Mouse (Mus musculus) forebrain, embryonic 16.5 days (tissue): Measurements from ENCODE around the gene Prdm12. TPM values are rescaled to one million over a fixed set of nuclear protein-coding genes. Genes with fewer than 3 reads are reported as not detected.

ENCODE experiments used
- ATAC-seq: fragments of 200-750 bp; cut with Nextera tagmentation; 2 replicates; pipeline ENCODE4 v1.8.0; 2017; ENCODE audit warnings: mild to moderate bottlenecking, moderate library complexity
- H3K27ac ChIP-seq: fragments of 300-500 bp; sonication (generic); 2 replicates; pipeline ENCODE4 v1.5.1; 2014; ENCODE audit warnings: low read length, control low read depth
- H3K27me3 ChIP-seq: fragments of 300-500 bp; sonication (generic); replicated peaks from 2 replicates; pipeline ENCODE4 v1.6.1; 2014; ENCODE audit warnings: low read length; ENCODE audit not compliant: control insufficient read depth, insufficient read depth
- H3K36me3 ChIP-seq: fragments of 300-500 bp; sonication (generic); 2 replicates; pipeline ENCODE4 v1.6.1; 2014; ENCODE audit not compliant: control insufficient read depth, insufficient read depth
- H3K4me1 ChIP-seq: fragments of 300-500 bp; sonication (generic); replicated peaks from 2 replicates; pipeline ENCODE4 v1.6.1; 2014; ENCODE audit warnings: low read length; ENCODE audit not compliant: control insufficient read depth, insufficient read depth
- H3K4me2 ChIP-seq: fragments of 300-500 bp; sonication (generic); 2 replicates; pipeline ENCODE4 v1.6.1; 2014; ENCODE audit warnings: mild to moderate bottlenecking, low read length, control low read depth
- H3K4me3 ChIP-seq: fragments of 300-500 bp; sonication (generic); replicated peaks from 2 replicates; pipeline ENCODE4 v1.5.1; 2014; ENCODE audit warnings: mild to moderate bottlenecking, low read length, control low read depth
- H3K9ac ChIP-seq: fragments of 300-500 bp; sonication (generic); replicated peaks from 2 replicates; pipeline ENCODE4 v1.6.1; 2014; ENCODE audit warnings: low read depth, low read length, control low read depth
- H3K9me3 ChIP-seq: fragments of 300-500 bp; sonication (generic); 2 replicates; pipeline ENCODE4 v1.6.1; 2016; ENCODE audit warnings: low read length; ENCODE audit not compliant: control insufficient read depth
- WGBS: fragments of 180-500 bp; shearing (Covaris S2); extraction: QIAGEN DNeasy Blood & Tissue Kit; methylation state at CpG from one replicate; pipeline ENCODE4 v1.1.7; 2014; 5-methylcytosine and 5-hydroxymethylcytosine counted together
- microRNA-seq: library from miRNA; unstranded; fragments of <30 nt; microRNA quantifications from one replicate; pipeline ENCODE4, GENCODE M21; 2017
- polyA plus RNA-seq: library from polyadenylated mRNA; unstranded; fragments of >200 nt; fragmentation: Nextera tagmentation; extraction: Ambion mirVana; gene quantifications from 2 replicates; pipeline ENCODE4 v1.2.1, GENCODE M21; 2015

The Prdm12 gene
- polyA plus RNA-seq, 1 experiment from 2014 or later = 2.5 TPM

GRCm38 (mm10) chr2:31690063-31690462, 50.2 kb downstream of the Prdm12 start:
- Histone ChIP-seq H3K4me2 (peak overlapping the region; percentile 73), H3K9me3 (no peaks in the 10 kb centered on the region), H3K4me1 (peaks cover 38% of the 10 kb centered on the region), H3K27ac (no peak overlapping the region), H3K9ac (no peak overlapping the region), H3K27me3 (no peaks in the 10 kb centered on the region), H3K36me3 (no peaks in the 10 kb centered on the region; the same call in 1 of the 2 replicates), H3K4me3 (peak overlapping the region; percentile 83)
- 64% methylated on average over 3 of the region's 3 CpGs for WGBS
- no peak for ATAC-seq

- Histone ChIP-seq H3K9ac (no peak overlapping the region), H3K36me3 (peaks cover 9% of the 10 kb centered on the region), H3K27me3 (no peaks in the 10 kb centered on the region), H3K4me2 (no peak overlapping the region), H3K4me1 (no peaks in the 10 kb centered on the region), H3K9me3 (no peaks in the 10 kb centered on the region), H3K27ac (no peak overlapping the region), H3K4me3 (no peak overlapping the region)
- ATAC-seq = no peak
Measured at GRCm38 (mm10) chr2:31698209-31698608, 58.4 kb downstream of the Prdm12 start.

- Histone ChIP-seq H3K9ac (no peak overlapping the region), H3K4me1 (no peaks in the 10 kb centered on the region)
- no peak for ATAC-seq
Measured at GRCm38 (mm10) chr2:31700545-31701446, 61.0 kb downstream of the Prdm12 start.

GRCm38 (mm10) chr2:31703226-31703625, 63.4 kb downstream of the Prdm12 start:
- Histone ChIP-seq H3K4me1 (no peaks in the 10 kb centered on the region), H3K27me3 (no peaks in the 10 kb centered on the region), H3K9me3 (no peaks in the 10 kb centered on the region), H3K36me3 (no peaks in the 10 kb centered on the region), H3K4me2 (no peak overlapping the region), H3K9ac (no peak overlapping the region), H3K4me3 (no peak overlapping the region), H3K27ac (no peak overlapping the region)
- no peak for ATAC-seq

More at GRCm38 (mm10) chr2:31700545-31701446, 61.0 kb downstream of the Prdm12 start:
- Histone ChIP-seq H3K27me3 (no peaks in the 10 kb centered on the region), H3K36me3 (peaks cover 6% of the 10 kb centered on the region), H3K27ac (no peak overlapping the region), H3K4me2 (no peak overlapping the region), H3K4me3 (no peak overlapping the region), H3K9me3 (no peaks in the 10 kb centered on the region)
- WGBS = 45% methylated on average over 7 of the region's 7 CpGs

Small RNAs within 50 kb of the gene (microRNA-seq; reads per million reads assigned to microRNA genes)
- gene Mir6998 = 2.1 reads per million, percentile 3 among the genes with 10 or more reads in this experiment

Other genes with a start within 250 kb of the Prdm12 start
- 6.0 and 8.0 TPM in 2 replicates for gene Ass1, start 169.8 kb upstream of the Prdm12 start, polyA plus RNA-seq
- gene Fubp3, start 67.4 kb upstream of the Prdm12 start, polyA plus RNA-seq = 57.2 and 58.7 TPM in 2 replicates
- gene Exosc2, start 30.7 kb downstream of the Prdm12 start, polyA plus RNA-seq = 42.3 and 44.0 TPM in 2 replicates
- gene Abl1, start 48.3 kb downstream of the Prdm12 start, polyA plus RNA-seq = 23.5 and 23.8 TPM in 2 replicates
- 0.06 TPM in 1 of 2 replicates, not detected in the other for gene Qrfp, start 170.5 kb downstream of the Prdm12 start, polyA plus RNA-seq
- 2.7 and 4.2 TPM in 2 replicates for gene Fibcd1, start 206.0 kb downstream of the Prdm12 start, polyA plus RNA-seq
- gene Lamc3, start 247.3 kb downstream of the Prdm12 start, polyA plus RNA-seq = 3.4 and 4.0 TPM in 2 replicates